Mouse (Mus musculus): ENCODE measurements at regions not wholly inside any gene's neighbourhood (a gene's known extent, or its start where the extent isn't known, plus 50 kb on each side); places are given as distances from the start of the nearest gene placed in this dataset.
A peak's percentile ranks its signal among the peaks of the same experiment; 100 is the strongest.

DNA sequence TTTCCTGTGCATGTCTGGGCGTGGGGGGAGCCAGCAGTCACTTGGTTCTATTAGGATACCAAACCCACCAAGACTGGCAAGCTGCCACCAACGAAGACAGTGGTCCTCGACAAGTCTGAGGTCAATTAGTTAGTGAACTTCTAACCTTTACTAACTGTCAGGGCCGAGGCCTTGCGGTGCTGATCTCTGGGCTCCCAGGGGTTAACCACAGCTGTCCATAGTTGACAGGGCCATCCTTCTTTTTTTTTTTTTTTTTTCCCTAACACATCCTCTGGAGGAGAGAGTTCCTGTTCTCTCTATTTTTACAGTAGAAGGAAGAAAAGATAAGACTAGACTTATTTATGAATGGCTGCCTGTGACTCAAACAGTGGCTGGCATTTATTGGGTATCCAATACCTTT is 663.5 kb downstream of the Slc22a22 start:
- TF ChIP-seq MYOD1 (IDR thresholded peaks at IDR 0.05; ENCODE audit: control insufficient read depth in 1 of 3, insufficient read length in 2 of 3, low read depth in 2 of 3) (peak in 2 of 3 experiments; percentile 43 to 53), USF1 (IDR thresholded peaks at IDR 0.05; ENCODE audit: low read depth) (no peak), CEBPB (IDR thresholded peaks at IDR 0.05; ENCODE audit: insufficient read depth, poor library complexity, severe bottlenecking) (no peak), POLR2A (IDR thresholded peaks at IDR 0.05; ENCODE audit: insufficient read length, low read depth) (no peak), MAX (IDR thresholded peaks at IDR 0.05; ENCODE audit: low read depth) (no peak), REST (IDR thresholded peaks at IDR 0.05; ENCODE audit: insufficient read depth, insufficient read length) (no peak), MYOG (IDR thresholded peaks at IDR 0.05; ENCODE audit: control insufficient read depth in 1 of 3, insufficient read depth in 1 of 3, insufficient read length in 2 of 3, low read depth in 2 of 3) (peak in 1 of 3 experiments; percentile 4), POLR2AphosphoS2 (IDR thresholded peaks at IDR 0.05; ENCODE audit: insufficient read length, low read depth) (no peak), E2F4 (IDR thresholded peaks at IDR 0.05; ENCODE audit: insufficient read depth) (no peak), SRF (IDR thresholded peaks at IDR 0.05; ENCODE audit: control insufficient read depth, insufficient read length, low read depth) (no peak), TCF12 (IDR thresholded peaks at IDR 0.05; ENCODE audit: insufficient read depth, poor library complexity, severe bottlenecking) (no peak)

All from myocyte (in vitro differentiated cells).